Mouse (Mus musculus): Measurements from ENCODE around the gene Bbs1. TPM values are rescaled to one million over a fixed set of nuclear protein-coding genes. Genes with fewer than 3 reads are reported as not detected.

Gene Bbs1
- polyA plus RNA-seq, 1 experiment = 36.4 TPM

DNA sequence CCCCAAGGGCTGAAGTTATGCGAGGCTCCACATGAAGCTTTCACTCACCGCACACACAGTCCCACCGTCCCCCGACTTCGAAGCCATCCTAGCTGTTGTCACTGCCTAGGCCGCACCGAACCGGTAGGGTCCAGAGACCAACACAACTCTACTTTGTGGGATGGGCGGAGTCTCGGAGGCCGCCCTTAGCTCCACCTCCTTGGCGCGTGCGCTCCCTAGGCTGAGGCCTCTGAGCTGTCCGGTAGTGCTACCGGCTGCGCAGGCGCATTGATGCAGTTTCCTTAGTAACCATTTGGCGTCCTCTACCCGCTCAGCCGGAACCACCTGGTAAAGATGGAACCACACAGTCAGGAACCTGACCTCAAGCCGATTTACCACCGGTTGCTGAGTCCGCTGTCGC, 67.3 kb downstream of the Bbs1 start, which contains the start of the genes Ccs and Ccdc87:
Gene Ccs (minus strand): TSS at position 184 of the 400 bp plus-strand sequence.
Gene Ccdc87 (plus strand): TSS at position 218 of the 400 bp plus-strand sequence.
- DNase-seq (ENCODE audit: extremely low spot score in 1 of 2, low spot score in 1 of 2) = peak; percentile 93 to 98

- no peak for DNase-seq (ENCODE audit: extremely low spot score in 1 of 2, low spot score in 1 of 2)
Observed at GRCm38 (mm10) chr19:4838526-4839140, 67.8 kb downstream of the Bbs1 start.

- DNase-seq (ENCODE audit: extremely low spot score in 1 of 2, low spot score in 1 of 2) = no peak
Observed at GRCm38 (mm10) chr19:4837049-4837448, 69.4 kb downstream of the Bbs1 start.

Other genes with a start within 250 kb of the Bbs1 start
- gene Gm960, start 208.0 kb downstream of the Bbs1 start, polyA plus RNA-seq (2012; rRNA removed) = 3.9 and 4.5 TPM in 2 replicates
- gene Sptbn2, start 195.5 kb downstream of the Bbs1 start, polyA plus RNA-seq (2012; rRNA removed) = 186 and 200 TPM in 2 replicates
- gene Rbm4b, start 150.1 kb downstream of the Bbs1 start, polyA plus RNA-seq (2012; rRNA removed) = 24.3 and 25.3 TPM in 2 replicates
- gene Rbm4, start 112.7 kb downstream of the Bbs1 start, polyA plus RNA-seq (2012; rRNA removed) = 64.7 and 65.5 TPM in 2 replicates
- gene Gm21992, start 95.0 kb downstream of the Bbs1 start, polyA plus RNA-seq (2012; rRNA removed) = 15.3 and 16.3 TPM in 2 replicates
- gene Rbm14, start 95.0 kb downstream of the Bbs1 start, polyA plus RNA-seq (2012; rRNA removed) = 26.8 and 28.0 TPM in 2 replicates
- gene Ccs, start 67.3 kb downstream of the Bbs1 start, polyA plus RNA-seq (2012; rRNA removed) = 52.4 and 58.4 TPM in 2 replicates
- gene Ccdc87, start 67.3 kb downstream of the Bbs1 start, polyA plus RNA-seq (2012; rRNA removed) = 1.6 and 1.9 TPM in 2 replicates
- gene Ctsf, start 51.5 kb downstream of the Bbs1 start, polyA plus RNA-seq (2012; rRNA removed) = 138 and 145 TPM in 2 replicates
- 0.76 and 1.2 TPM in 2 replicates for gene Actn3, start 28.7 kb downstream of the Bbs1 start, polyA plus RNA-seq (2012; rRNA removed)
- 40.9 and 41.3 TPM in 2 replicates for gene Zdhhc24, start 28.0 kb downstream of the Bbs1 start, polyA plus RNA-seq (2012; rRNA removed)
- gene Dpp3, start 21.7 kb upstream of the Bbs1 start, polyA plus RNA-seq (2012; rRNA removed) = 45.7 and 46.2 TPM in 2 replicates
- 13.7 and 15.0 TPM in 2 replicates for gene Peli3, start 36.5 kb upstream of the Bbs1 start, polyA plus RNA-seq (2012; rRNA removed)
- gene Mrpl11, start 55.5 kb upstream of the Bbs1 start, polyA plus RNA-seq (2012; rRNA removed) = 52.3 and 64.9 TPM in 2 replicates
- 19.8 and 36.8 TPM in 2 replicates for gene Npas4, start 83.7 kb upstream of the Bbs1 start, polyA plus RNA-seq (2012; rRNA removed)
- gene Slc29a2, start 117.2 kb upstream of the Bbs1 start, polyA plus RNA-seq (2012; rRNA removed) = 23.2 and 26.5 TPM in 2 replicates
- gene B4gat1, start 132.2 kb upstream of the Bbs1 start, polyA plus RNA-seq (2012; rRNA removed) = 96.1 and 97.4 TPM in 2 replicates
- 4.4 and 5.4 TPM in 2 replicates for gene AC124502.3, start 132.3 kb upstream of the Bbs1 start, polyA plus RNA-seq (2012; rRNA removed)
- 32.4 and 32.5 TPM in 2 replicates for gene Brms1, start 134.7 kb upstream of the Bbs1 start, polyA plus RNA-seq (2012; rRNA removed)
- gene Rin1, start 143.9 kb upstream of the Bbs1 start, polyA plus RNA-seq (2012; rRNA removed) = 59.9 and 70.6 TPM in 2 replicates
- gene Cd248, start 161.4 kb upstream of the Bbs1 start, polyA plus RNA-seq (2012; rRNA removed) = 5.2 and 5.7 TPM in 2 replicates
- 106 and 122 TPM in 2 replicates for gene Tmem151a, start 178.9 kb upstream of the Bbs1 start, polyA plus RNA-seq (2012; rRNA removed)
- 44.7 and 45.1 TPM in 2 replicates for gene Yif1a, start 181.9 kb upstream of the Bbs1 start, polyA plus RNA-seq (2012; rRNA removed)
- 383 and 422 TPM in 2 replicates for gene Cnih2, start 191.9 kb upstream of the Bbs1 start, polyA plus RNA-seq (2012; rRNA removed)
- 190 and 208 TPM in 2 replicates for gene Rab1b, start 200.4 kb upstream of the Bbs1 start, polyA plus RNA-seq (2012; rRNA removed)
- gene Klc2, start 211.9 kb upstream of the Bbs1 start, polyA plus RNA-seq (2012; rRNA removed) = 183 and 187 TPM in 2 replicates

Data from frontal cortex, adult 2 months (tissue).